29 mouse cellular contexts compared by ENCODE assay signal in the genomic region with DNA sequence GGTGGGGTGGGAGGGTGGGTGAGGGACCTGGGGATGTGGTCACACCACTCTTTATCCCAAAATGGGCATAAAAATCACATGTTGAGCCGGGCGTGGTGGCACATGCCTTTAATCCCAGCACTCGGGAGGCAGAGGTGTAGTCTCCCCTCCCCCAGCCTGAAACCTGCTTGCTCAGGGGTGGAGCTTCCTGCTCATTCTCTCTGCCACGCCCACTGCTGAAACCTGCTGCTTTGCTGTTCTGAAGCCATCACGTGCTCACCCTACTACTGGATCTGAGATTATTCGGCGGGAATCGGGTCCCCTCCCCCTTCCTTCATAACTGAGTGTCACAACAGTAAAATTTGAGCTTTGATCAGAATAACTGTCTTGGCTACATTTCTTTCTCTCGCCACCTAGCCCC. TPM values are rescaled to one million over a fixed set of nuclear protein-coding genes. Genes with fewer than 3 reads are reported as not detected.
DNase-seq lines count a peak whose midpoint lies in the region; ATAC-seq and TF ChIP-seq lines count a peak whose summit lies in the region.
"Not testable (repeated sequence)": the region's sequence is repeated elsewhere in the genome, so short reads cannot be mapped to it uniquely, and the experiment has no call there.
"Had no signal": no experiment of that assay in that cellular context is flagged by ENCODE, and none has a peak within 500 bp of the region (broad histone marks: within the 10 kb centered on the region; RNA-seq: fewer than 3 reads in every experiment).

No protein-coding gene starts in this region.

- not testable (repeated sequence) for TF ChIP-seq EP300 in stomach, postnatal 0 days (optimal IDR thresholded peaks at IDR 0.05)

- H3K27me3 ChIP-seq in stomach, postnatal 0 days (ENCODE audit: control insufficient read depth, insufficient read depth, low read length): not testable (repeated sequence)

- 18% methylated on average over 8 of the region's 9 CpGs for WGBS in stomach, postnatal 0 days

- DNase-seq in CD4-positive, CD25-positive, alpha-beta regulatory T cell, adult 2 months (ENCODE audit: low read depth, low spot score): peak; percentile 68
- DNase-seq in T-cell, adult 2 months (ENCODE audit: low spot score): peak; percentile 72
- DNase-seq in kidney, adult 11 months: peak; percentile 61
- DNase-seq in kidney, postnatal 10 days: peak; percentile 31
- DNase-seq in lung, postnatal 10 days: peak; percentile 30
- peak; percentile 56 for DNase-seq in stomach, postnatal 0 days (ENCODE audit: low spot score)
- peak; percentile 75 for DNase-seq in thymus, postnatal 14 days
- DNase-seq in urinary bladder, postnatal 36 days (ENCODE audit: low spot score in 2 of 2): peak; percentile 24 to 33

- not testable (repeated sequence) for H3K36me3 ChIP-seq in stomach, postnatal 0 days (ENCODE audit: control insufficient read depth, insufficient read depth, low read length)

- not testable (repeated sequence) for H3K9ac ChIP-seq in stomach, postnatal 0 days (ENCODE audit: low read length)

- not testable (repeated sequence) for H3K9me3 ChIP-seq in stomach, postnatal 0 days (ENCODE audit: control insufficient read depth, low read length)

- not testable (repeated sequence) for H3K4me3 ChIP-seq in stomach, postnatal 0 days (ENCODE audit: low read depth, low read length)

- H3K4me1 ChIP-seq in stomach, postnatal 0 days (replicated peaks; ENCODE audit: control insufficient read depth, insufficient read depth): not testable (repeated sequence)

- H3K4me2 ChIP-seq in stomach, postnatal 0 days (replicated peaks; ENCODE audit: low read depth): not testable (repeated sequence)

- H3K27ac ChIP-seq in stomach, postnatal 0 days (replicated peaks): not testable (repeated sequence)

- ATAC-seq in stomach, postnatal 0 days (ENCODE audit: low FRiP score, low TSS enrichment): not testable (repeated sequence)

- not testable (repeated sequence) for TF ChIP-seq CTCF in stomach, postnatal 0 days (IDR thresholded peaks at IDR 0.05; ENCODE audit: low read depth)

RNA-seq across cellular contexts. Expression of a gene that starts 22.6 kb away (rescaled TPM):
- 126 TPM in 2 replicates for polyA plus RNA-seq in stomach, postnatal 0 days (2015; fragmentation: Nextera tagmentation; extraction: Ambion mirVana)

RNA-seq across cellular contexts. Expression of a gene that starts 36.7 kb away (rescaled TPM):
- 6.2 and 6.5 TPM in 2 replicates for polyA plus RNA-seq in stomach, postnatal 0 days (2015; fragmentation: Nextera tagmentation; extraction: Ambion mirVana)

RNA-seq across cellular contexts. Expression of a gene that starts 45.2 kb away (rescaled TPM):
- 0.04 TPM in 1 of 2 replicates, not detected in the other for polyA plus RNA-seq in stomach, postnatal 0 days (2015; fragmentation: Nextera tagmentation; extraction: Ambion mirVana)
- polyA plus RNA-seq: cerebellum, adult 2 months; cortical plate, adult 2 months; embryonic facial prominence, embryonic 10.5 days; embryonic facial prominence, embryonic 15.5 days; forebrain, embryonic 12.5 days; forebrain, postnatal 0 days; G1E; heart, adult 2 months; hindbrain, embryonic 14.5 days; kidney, embryonic 14.5 days; limb, embryonic 14.5 days; liver, embryonic 12.5 days; liver, postnatal 0 days; midbrain, embryonic 11.5 days; midbrain, embryonic 16.5 days; neural tube, embryonic 12.5 days had no signal

RNA-seq across cellular contexts. Expression of a gene that starts 51.0 kb away (rescaled TPM):
- not detected in 2 replicates for polyA plus RNA-seq in stomach, postnatal 0 days (2015; fragmentation: Nextera tagmentation; extraction: Ambion mirVana)
- polyA plus RNA-seq: cerebellum, adult 2 months; cortical plate, adult 2 months; embryonic facial prominence, embryonic 15.5 days; forebrain, embryonic 12.5 days; forebrain, postnatal 0 days; G1E; heart, adult 2 months; heart, embryonic 13.5 days; inflammation-experienced regulatory T-cells, adult 6 months; large intestine, adult 2 months; limb, embryonic 14.5 days; liver, embryonic 12.5 days; liver, postnatal 0 days; lung, postnatal 0 days; midbrain, embryonic 11.5 days; neural tube, embryonic 12.5 days; stomach, embryonic 16.5 days had no signal
